Mouse (Mus musculus) liver, adult 2 months (tissue): Measurements from ENCODE around the gene Gm20388. TPM values are rescaled to one million over a fixed set of nuclear protein-coding genes. Genes with fewer than 3 reads are reported as not detected.

ENCODE experiments used
- DNase-seq: peaks from one replicate; pipeline ENCODE4 v3.0.0-alpha.2; 2011; ENCODE audit warnings: low read depth, low spot score; ENCODE audit errors: extremely low read depth
- H3K27ac ChIP-seq: fragments of 200-500 bp; replicated peaks from 2 replicates; pipeline ENCODE4 v1.5.1; 2012; ENCODE audit warnings: low read depth, mild to moderate bottlenecking, control low read depth, inconsistent platforms, low read length; ENCODE audit not compliant: insufficient read depth
- H3K27me3 ChIP-seq: fragments of 200-500 bp; 2 replicates; pipeline ENCODE4 v1.6.1; 2012; ENCODE audit warnings: mild to moderate bottlenecking, moderate library complexity, low read length, inconsistent platforms; ENCODE audit not compliant: control insufficient read depth, insufficient read depth
- H3K36me3 ChIP-seq: fragments of 200-500 bp; 2 replicates; pipeline ENCODE4 v1.6.1; 2012; ENCODE audit warnings: low read length, inconsistent platforms; ENCODE audit not compliant: control insufficient read depth, insufficient read depth
- H3K4me1 ChIP-seq: fragments of 200-500 bp; 2 replicates; pipeline ENCODE4 v1.6.1; 2011; ENCODE audit warnings: low read length; ENCODE audit not compliant: control insufficient read depth, insufficient read depth
- H3K4me3 ChIP-seq: fragments of 200-500 bp; 2 replicates; pipeline ENCODE4 v1.5.1; 2011; ENCODE audit warnings: low read depth, mild to moderate bottlenecking, control low read depth, low read length, moderate library complexity; ENCODE audit not compliant: insufficient read depth
- H3K79me2 ChIP-seq: fragments of 200-500 bp; 2 replicates; pipeline ENCODE4 v1.6.1; 2012; ENCODE audit warnings: inconsistent platforms, mild to moderate bottlenecking, low read length, moderate library complexity; ENCODE audit not compliant: control insufficient read depth, insufficient read depth
- H3K9ac ChIP-seq: fragments of 200-500 bp; 2 replicates; pipeline ENCODE4 v1.6.1; 2012; ENCODE audit warnings: low read depth, mild to moderate bottlenecking, control low read depth, inconsistent platforms, low read length
- CTCF ChIP-seq: fragments of 200-500 bp; IDR thresholded peaks from 2 replicates; pipeline ENCODE4 v1.5.1; 2011; ENCODE audit warnings: low read depth, low read length, control low read depth
- POLR2A ChIP-seq: fragments of 200-500 bp; IDR thresholded peaks from 2 replicates; pipeline ENCODE4 v1.6.1; 2011; ENCODE audit warnings: low read length, control low read depth; ENCODE audit not compliant: insufficient read depth; ENCODE audit errors: extremely low read depth
- WGBS: fragments of 180-500 bp; shearing (Covaris S2); methylation state at CpG from one replicate; pipeline ENCODE4 v1.1.7; 2018; 5-methylcytosine and 5-hydroxymethylcytosine counted together
- polyA plus RNA-seq: library from polyadenylated mRNA; depleted of rRNA; stranded (reverse); fragments of >200 nt; gene quantifications from 2 replicates; pipeline ENCODE4 v1.2.3, GENCODE M21; 2012
- total RNA-seq: library from RNA; depleted of rRNA; stranded (reverse); fragments of >200 nt; gene quantifications from 2 replicates; pipeline ENCODE4 v1.2.3, GENCODE M21; 2014

The Gm20388 gene
- total and polyA plus RNA-seq, 2 experiments, result 6.4 to 19.9 TPM

GRCm38 (mm10) chr8:120304097-120304496 lies 393.5 kb downstream of the Gm20388 start:
- TF ChIP-seq POLR2A (no peak), CTCF (no peak)
- 92% methylated on average over 9 of the region's 9 CpGs for WGBS
- Histone ChIP-seq H3K27me3 (no peaks in the 10 kb centered on the region), H3K36me3 (no peaks in the 10 kb centered on the region), H3K9ac (no peak overlapping the region), H3K4me3 (no peak overlapping the region), H3K79me2 (no peaks in the 10 kb centered on the region), H3K4me1 (peaks cover 6% of the 10 kb centered on the region), H3K27ac (no peak overlapping the region)
- no peak for DNase-seq

GRCm38 (mm10) chr8:120305800-120306385 lies 395.3 kb downstream of the Gm20388 start:
- Histone ChIP-seq H3K27ac (no peak overlapping the region), H3K79me2 (no peaks in the 10 kb centered on the region), H3K36me3 (no peaks in the 10 kb centered on the region), H3K4me1 (peaks cover 9% of the 10 kb centered on the region; the same call in 1 of the 2 replicates), H3K27me3 (no peaks in the 10 kb centered on the region), H3K9ac (no peak overlapping the region), H3K4me3 (no peak overlapping the region)
- TF ChIP-seq CTCF (no peak), POLR2A (no peak)
- WGBS, result 97% methylated on average over 10 of the region's 10 CpGs
- DNase-seq, result no peak

GRCm38 (mm10) chr8:120307103-120307502 lies 396.5 kb downstream of the Gm20388 start:
- TF ChIP-seq CTCF, result no peak
- no peak for TF ChIP-seq POLR2A
- H3K4me3 ChIP-seq, result no peak overlapping the region
- DNase-seq, result no peak
- H3K4me1 ChIP-seq, result peaks cover 9% of the 10 kb centered on the region; the same call in 1 of the 2 replicates
- WGBS, result 37% methylated on average over 16 of the region's 16 CpGs
- no peaks in the 10 kb centered on the region for H3K36me3 ChIP-seq
- H3K79me2 ChIP-seq, result no peaks in the 10 kb centered on the region
- no peak overlapping the region for H3K27ac ChIP-seq
- no peak overlapping the region for H3K9ac ChIP-seq
- no peaks in the 10 kb centered on the region for H3K27me3 ChIP-seq

GRCm38 (mm10) chr8:120307528-120307927 lies 396.9 kb downstream of the Gm20388 start:
- DNase-seq, result no peak
- Histone ChIP-seq H3K4me3 (no peak overlapping the region), H3K9ac (no peak overlapping the region), H3K79me2 (no peaks in the 10 kb centered on the region), H3K36me3 (no peaks in the 10 kb centered on the region), H3K27ac (no peak overlapping the region), H3K27me3 (no peaks in the 10 kb centered on the region), H3K4me1 (peaks cover 9% of the 10 kb centered on the region; the same call in 1 of the 2 replicates)
- no peak for TF ChIP-seq CTCF
- 60% methylated on average over 11 of the region's 11 CpGs for WGBS

GRCm38 (mm10) chr8:120308131-120308530 lies 397.5 kb downstream of the Gm20388 start:
- Histone ChIP-seq H3K27me3 (no peaks in the 10 kb centered on the region), H3K79me2 (no peaks in the 10 kb centered on the region), H3K4me1 (peaks cover 9% of the 10 kb centered on the region; the same call in 1 of the 2 replicates), H3K36me3 (no peaks in the 10 kb centered on the region), H3K4me3 (no peak overlapping the region), H3K27ac (no peak overlapping the region), H3K9ac (no peak overlapping the region)
- 59% methylated on average over 8 of the region's 8 CpGs for WGBS
- DNase-seq, result no peak
- TF ChIP-seq CTCF (no peak), POLR2A (no peak)

GRCm38 (mm10) chr8:120308553-120308952 lies 397.9 kb downstream of the Gm20388 start:
- no peak overlapping the region for H3K4me3 ChIP-seq
- WGBS, result 36% methylated on average over 9 of the region's 9 CpGs
- no peaks in the 10 kb centered on the region for H3K36me3 ChIP-seq
- H3K27ac ChIP-seq, result no peak overlapping the region
- no peaks in the 10 kb centered on the region for H3K27me3 ChIP-seq
- no peaks in the 10 kb centered on the region for H3K79me2 ChIP-seq
- H3K9ac ChIP-seq, result no peak overlapping the region
- TF ChIP-seq CTCF (no peak), POLR2A (no peak)
- peaks cover 9% of the 10 kb centered on the region; the same call in 1 of the 2 replicates for H3K4me1 ChIP-seq
- DNase-seq, result peak; percentile 58
